Mouse (Mus musculus) olfactory bulb, adult 2 months (tissue): Measurements from ENCODE around the gene Med23. TPM values are rescaled to one million over a fixed set of nuclear protein-coding genes. Genes with fewer than 3 reads are reported as not detected.

ENCODE experiments used
- H3K27ac ChIP-seq: fragments of 200-500 bp; 2 replicates; pipeline ENCODE4 v1.5.1; 2012; ENCODE audit warnings: low read depth, low read length; ENCODE audit not compliant: insufficient read depth
- H3K4me1 ChIP-seq: fragments of 200-500 bp; 2 replicates; pipeline ENCODE4 v1.6.1; 2012; ENCODE audit warnings: low read length; ENCODE audit not compliant: control insufficient read depth, insufficient read depth
- H3K4me3 ChIP-seq: fragments of 200-500 bp; 2 replicates; pipeline ENCODE4 v1.5.1; 2012; ENCODE audit warnings: mild to moderate bottlenecking, low read depth, low read length, moderate library complexity; ENCODE audit not compliant: insufficient read depth
- CTCF ChIP-seq: fragments of 200-500 bp; IDR thresholded peaks from 2 replicates; pipeline ENCODE4 v1.5.1; 2012; ENCODE audit warnings: low read depth, mild to moderate bottlenecking, low read length, moderate library complexity; ENCODE audit not compliant: insufficient read depth
- POLR2A ChIP-seq: fragments of 200-500 bp; IDR thresholded peaks from 2 replicates; pipeline ENCODE4 v1.6.1; 2012; ENCODE audit warnings: mild to moderate bottlenecking, low read depth, low read length, moderate library complexity; ENCODE audit not compliant: insufficient read depth
- WGBS: fragments of 180-500 bp; shearing (Covaris S2); methylation state at CpG from one replicate; pipeline ENCODE4 v1.1.7; 2018; 5-methylcytosine and 5-hydroxymethylcytosine counted together
- polyA plus RNA-seq: library from polyadenylated mRNA; stranded (reverse); fragments of >200 nt; gene quantifications from 2 replicates; pipeline ENCODE4 v1.2.4, GENCODE M21; 2012; ENCODE audit warnings: low replicate concordance; ENCODE audit not compliant: missing spikeins, insufficient read depth, insufficient read length

The Med23 gene
- polyA plus RNA-seq, 1 experiment, result not detected

DNA sequence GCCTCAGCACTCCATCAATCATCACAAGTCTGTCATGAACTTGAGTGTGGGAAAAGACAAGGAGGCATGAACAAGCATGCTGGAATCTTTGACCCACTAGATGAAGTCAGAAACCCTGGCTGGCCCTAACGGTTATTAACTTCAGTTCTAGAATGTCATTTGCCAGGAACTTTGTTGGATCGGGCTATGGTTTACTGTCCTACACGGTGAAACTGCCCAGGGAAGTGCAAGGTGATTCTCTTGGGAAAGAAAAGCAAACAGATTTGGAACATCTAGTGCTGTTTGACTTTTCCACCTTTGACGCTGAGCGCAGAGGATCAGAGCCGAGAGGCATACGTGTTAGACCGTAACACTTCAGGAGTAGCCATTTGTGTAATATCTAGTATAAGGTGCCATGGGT lies 81.8 kb downstream of the Med23 start:
- no peak overlapping the region for H3K27ac ChIP-seq
- H3K4me3 ChIP-seq, result no peak overlapping the region
- no peaks in the 10 kb centered on the region for H3K4me1 ChIP-seq
- no peak for TF ChIP-seq POLR2A
- TF ChIP-seq CTCF, result no peak
- WGBS, result 94% methylated on average over 8 of the region's 8 CpGs

DNA sequence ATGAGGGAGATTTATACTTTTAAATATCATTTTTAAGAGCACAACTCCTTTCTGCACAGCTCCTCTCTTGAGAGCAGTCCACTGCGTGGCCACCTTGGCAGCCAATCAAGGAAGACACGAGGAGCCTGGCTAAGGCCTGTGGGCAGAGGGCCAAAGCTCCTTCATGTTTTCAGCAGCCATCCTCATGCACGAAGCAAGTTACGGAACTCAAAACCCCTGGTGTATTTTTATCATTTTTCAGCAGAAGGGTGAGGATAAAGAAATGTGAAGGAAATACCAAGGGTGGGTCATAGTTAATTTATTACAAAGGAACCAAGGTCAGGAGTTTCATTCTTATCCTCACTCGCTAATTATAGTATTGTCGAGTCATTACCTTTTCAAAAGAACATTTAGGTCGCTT lies 82.8 kb downstream of the Med23 start:
- TF ChIP-seq CTCF, result no peak
- no peak for TF ChIP-seq POLR2A
- WGBS, result 82% methylated on average over 7 of the region's 7 CpGs

DNA sequence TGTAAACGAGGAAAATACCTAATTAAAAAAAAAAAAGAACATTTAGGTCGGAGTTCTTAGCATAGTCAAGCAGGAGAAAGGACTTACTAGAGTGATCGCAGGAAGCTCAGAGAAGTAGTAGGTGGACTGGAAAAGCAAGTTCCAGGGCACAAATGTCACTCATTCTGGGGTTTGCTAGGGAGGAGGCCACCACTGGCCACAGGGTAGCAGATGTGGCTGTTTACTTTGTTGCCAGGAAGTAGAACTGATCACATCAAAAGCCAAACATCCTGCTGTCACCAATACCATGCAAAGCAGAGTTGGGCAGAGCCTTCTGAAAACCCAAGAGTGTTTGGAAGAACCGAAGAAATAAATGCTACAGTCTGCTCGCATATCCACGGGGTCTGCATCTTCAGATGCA lies 84.1 kb downstream of the Med23 start:
- Histone ChIP-seq H3K27ac (no peak overlapping the region), H3K4me3 (no peak overlapping the region), H3K4me1 (no peaks in the 10 kb centered on the region)
- TF ChIP-seq CTCF (no peak), POLR2A (no peak)
- WGBS, result 87% methylated on average over 6 of the region's 6 CpGs

More for the DNA sequence above, 82.8 kb downstream of the Med23 start:
- Histone ChIP-seq H3K4me3 (no peak overlapping the region), H3K4me1 (no peaks in the 10 kb centered on the region), H3K27ac (no peak overlapping the region)

DNA sequence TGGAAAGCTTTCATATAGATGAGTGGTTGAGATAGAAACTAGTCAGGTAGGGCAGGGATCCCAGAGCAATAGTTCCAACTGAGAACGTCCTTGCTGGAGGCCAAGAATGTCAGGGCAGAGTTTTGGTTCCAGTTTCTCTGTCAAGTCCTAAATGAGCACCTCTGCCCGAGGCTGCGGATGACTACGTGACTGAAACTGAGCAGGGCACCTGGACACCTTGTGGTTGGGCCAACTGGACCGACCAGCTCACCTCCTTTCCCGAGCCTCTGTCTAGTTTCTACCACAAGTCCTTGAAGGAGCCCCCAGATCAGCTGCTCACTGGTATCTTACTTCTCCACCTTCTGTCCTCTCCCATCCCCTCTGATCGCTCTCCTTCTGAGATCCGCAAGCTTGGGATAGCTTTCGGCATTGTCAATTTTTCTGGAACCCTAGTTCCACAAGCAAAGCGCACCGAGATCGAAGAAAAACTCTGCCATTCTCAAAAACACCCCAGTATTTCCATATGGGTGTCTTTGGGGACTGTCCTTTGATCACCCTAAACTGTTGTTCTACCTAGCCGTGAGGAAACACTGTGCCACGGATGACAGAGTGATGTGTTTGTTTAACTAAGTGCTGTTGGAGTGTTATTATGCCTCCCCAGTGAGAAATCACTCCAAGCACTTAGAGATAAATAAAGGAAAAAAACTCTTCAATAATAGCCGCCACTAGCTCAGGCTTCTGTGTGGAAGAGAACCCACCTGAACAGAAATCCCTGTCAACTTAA lies 88.7 kb downstream of the Med23 start:
- 82% methylated on average over 15 of the region's 15 CpGs for WGBS
- no peak overlapping the region for H3K4me3 ChIP-seq
- TF ChIP-seq POLR2A (no peak), CTCF (no peak)
- no peaks in the 10 kb centered on the region for H3K4me1 ChIP-seq
- no peak overlapping the region for H3K27ac ChIP-seq

DNA sequence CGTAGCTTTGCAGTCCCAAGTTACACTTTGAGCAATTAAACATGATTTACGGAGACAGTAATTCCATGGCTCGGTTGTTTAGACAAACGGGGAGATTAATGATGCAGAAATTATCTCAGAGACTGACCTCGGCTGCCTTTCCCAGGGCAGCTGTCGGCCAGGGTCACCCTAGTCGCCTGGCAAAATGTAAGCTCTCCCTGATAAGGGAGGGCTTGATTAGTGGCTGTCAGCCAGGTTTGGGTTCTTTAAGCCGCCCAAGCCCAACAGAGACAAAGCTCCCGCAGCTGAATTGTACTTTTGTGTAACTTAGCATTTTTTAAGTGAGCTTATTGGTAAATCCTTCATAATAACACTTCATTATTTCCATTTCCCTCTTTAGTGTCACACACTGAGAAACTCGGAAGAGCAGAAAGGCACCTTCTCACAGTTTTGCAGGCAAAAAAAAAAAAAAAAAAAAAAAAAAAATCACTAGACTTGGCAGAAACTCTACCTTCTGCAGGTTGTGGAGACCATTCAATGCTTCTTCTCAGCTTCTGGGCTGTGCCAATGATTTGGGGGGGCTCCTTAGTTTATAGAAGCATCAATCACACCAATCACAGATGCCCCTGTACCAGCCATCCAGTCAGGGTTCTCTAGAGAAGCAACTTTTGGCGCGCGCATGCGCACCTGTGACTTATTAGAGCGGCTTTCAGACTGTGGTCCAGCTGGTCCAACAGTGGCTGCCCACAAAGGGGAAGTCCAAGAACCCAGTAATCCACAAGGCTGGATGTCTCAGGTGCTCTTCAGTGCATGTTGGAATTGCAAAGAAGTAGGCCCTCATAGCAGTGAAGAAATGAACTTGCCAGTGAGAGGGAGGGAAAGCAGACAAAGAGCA lies 89.5 kb downstream of the Med23 start:
- WGBS, result 52% methylated on average over 15 of the region's 15 CpGs
- no peak overlapping the region for H3K27ac ChIP-seq
- TF ChIP-seq POLR2A, result no peak
- no peak for TF ChIP-seq CTCF
- no peaks in the 10 kb centered on the region for H3K4me1 ChIP-seq
- no peak overlapping the region for H3K4me3 ChIP-seq

DNA sequence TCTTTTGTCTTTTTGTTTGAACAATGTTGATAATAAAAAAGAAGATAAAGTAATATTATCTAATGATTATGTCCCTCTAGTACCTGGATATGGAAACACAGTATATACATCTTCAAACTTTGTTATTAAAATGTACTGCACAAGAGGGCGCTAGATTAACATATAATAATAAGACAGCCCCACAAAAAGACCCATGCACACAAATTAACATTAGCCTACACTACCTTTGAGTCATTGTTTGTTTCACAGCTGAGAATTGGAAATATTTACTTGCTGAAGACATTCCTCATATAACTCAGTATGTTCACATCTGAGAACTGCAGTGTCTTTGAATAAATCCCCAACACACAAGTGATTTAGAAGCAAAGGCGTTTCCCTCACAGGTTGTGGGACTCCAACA lies 91.3 kb downstream of the Med23 start:
- 61% methylated on average over 2 of the region's 2 CpGs for WGBS
- Histone ChIP-seq H3K4me1 (peaks cover 3% of the 10 kb centered on the region; the same call in 1 of the 2 replicates), H3K27ac (no peak overlapping the region), H3K4me3 (no peak overlapping the region)
- TF ChIP-seq CTCF, result no peak
- TF ChIP-seq POLR2A, result no peak

DNA sequence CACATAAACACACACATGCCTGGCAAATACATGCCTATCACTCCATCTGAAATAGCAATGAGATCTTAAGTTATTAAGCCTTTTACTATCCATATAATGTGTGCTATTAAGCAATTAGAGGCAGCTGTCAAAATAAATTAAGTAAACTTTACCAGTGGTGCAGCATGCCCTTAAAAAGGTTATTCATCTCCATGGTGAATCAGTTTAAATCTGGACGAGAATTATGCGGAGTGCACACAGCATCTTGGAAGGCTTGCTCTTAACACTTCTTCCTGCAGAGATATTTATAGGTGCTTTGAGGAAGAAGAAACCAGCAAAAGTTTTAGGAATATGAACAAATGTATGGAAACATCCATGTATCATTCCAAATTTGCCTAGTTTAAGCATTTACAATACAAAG lies 92.1 kb downstream of the Med23 start:
- peaks cover 3% of the 10 kb centered on the region; the same call in 1 of the 2 replicates for H3K4me1 ChIP-seq
- 39% methylated on average over 2 of the region's 2 CpGs for WGBS

More for the DNA sequence above, 92.1 kb downstream of the Med23 start:
- Histone ChIP-seq H3K27ac (no peak overlapping the region), H3K4me3 (no peak overlapping the region)
- TF ChIP-seq POLR2A (no peak), CTCF (no peak)

Other genes with a start within 250 kb of the Med23 start
- not detected in 2 replicates for gene Enpp1, start 157.8 kb upstream of the Med23 start, polyA plus RNA-seq
- not detected in 2 replicates for gene Enpp3, start 27.2 kb upstream of the Med23 start, polyA plus RNA-seq
- gene Arg1, start 57.5 kb downstream of the Med23 start, polyA plus RNA-seq, result not detected in 2 replicates